Mouse (Mus musculus) embryonic facial prominence, embryonic 12.5 days (tissue): Measurements from ENCODE around the gene Fga. TPM values are rescaled to one million over a fixed set of nuclear protein-coding genes. Genes with fewer than 3 reads are reported as not detected.

Experiments used
- ATAC-seq: fragments of 200-750 bp; cut with Nextera tagmentation; 2 replicates; pipeline ENCODE4 v1.8.0; 2017; ENCODE audit not compliant: insufficient number of reproducible peaks, insufficient read depth, low FRiP score, low TSS enrichment
- H3K27ac ChIP-seq: fragments of 300-500 bp; sonication (generic); 2 replicates; pipeline ENCODE4 v1.5.1; 2016; ENCODE audit warnings: mild to moderate bottlenecking
- H3K27me3 ChIP-seq: fragments of 300-500 bp; sonication (generic); 2 replicates; pipeline ENCODE4 v1.6.1; 2016; ENCODE audit warnings: mild to moderate bottlenecking, moderate library complexity
- H3K36me3 ChIP-seq: fragments of 300-500 bp; sonication (generic); 2 replicates; pipeline ENCODE4 v1.6.1; 2016; ENCODE audit warnings: mild to moderate bottlenecking
- H3K4me1 ChIP-seq: fragments of 300-500 bp; sonication (generic); 2 replicates; pipeline ENCODE4 v1.6.1; 2016
- H3K4me2 ChIP-seq: fragments of 300-500 bp; sonication (generic); replicated peaks from 2 replicates; pipeline ENCODE4 v1.6.1; 2016; ENCODE audit warnings: mild to moderate bottlenecking, moderate library complexity
- H3K4me3 ChIP-seq: fragments of 300-500 bp; sonication (generic); 2 replicates; pipeline ENCODE4 v1.5.1; 2016; ENCODE audit warnings: mild to moderate bottlenecking
- H3K9ac ChIP-seq: fragments of 300-500 bp; sonication (generic); 2 replicates; pipeline ENCODE4 v1.6.1; 2016; ENCODE audit warnings: mild to moderate bottlenecking, moderate library complexity
- H3K9me3 ChIP-seq: fragments of 300-500 bp; sonication (generic); 2 replicates; pipeline ENCODE4 v1.6.1; 2016; ENCODE audit warnings: mild to moderate bottlenecking, moderate library complexity
- WGBS: fragments of 180-500 bp; shearing (Covaris S2); methylation state at CpG from one replicate; pipeline ENCODE4 v1.1.7; 2016; 5-methylcytosine and 5-hydroxymethylcytosine counted together
- polyA plus RNA-seq: library from polyadenylated mRNA; unstranded; fragments of >200 nt; fragmentation: Nextera tagmentation; extraction: Ambion mirVana; gene quantifications from 2 replicates; pipeline ENCODE4 v1.2.1, GENCODE M21; 2016

Gene Fga
- 0.06 and 0.14 TPM in 2 replicates for polyA plus RNA-seq

- 75% methylated on average over 9 of the region's 9 CpGs for WGBS
- Histone ChIP-seq H3K27me3 (no peaks in the 10 kb centered on the region), H3K9me3 (no peaks in the 10 kb centered on the region), H3K4me1 (no peaks in the 10 kb centered on the region), H3K36me3 (no peaks in the 10 kb centered on the region), H3K4me2 (no peak within 1 kb of the TSS), H3K9ac (no peak within 1 kb of the TSS), H3K4me3 (no peak within 1 kb of the TSS), H3K27ac (no peak within 1 kb of the TSS)
- no peak for ATAC-seq
Measured at GRCm38 (mm10) chr3:83025475-83026301, at the start of gene Fga. TSS of gene Fga (plus strand) at chr3:83026076.

DNA sequence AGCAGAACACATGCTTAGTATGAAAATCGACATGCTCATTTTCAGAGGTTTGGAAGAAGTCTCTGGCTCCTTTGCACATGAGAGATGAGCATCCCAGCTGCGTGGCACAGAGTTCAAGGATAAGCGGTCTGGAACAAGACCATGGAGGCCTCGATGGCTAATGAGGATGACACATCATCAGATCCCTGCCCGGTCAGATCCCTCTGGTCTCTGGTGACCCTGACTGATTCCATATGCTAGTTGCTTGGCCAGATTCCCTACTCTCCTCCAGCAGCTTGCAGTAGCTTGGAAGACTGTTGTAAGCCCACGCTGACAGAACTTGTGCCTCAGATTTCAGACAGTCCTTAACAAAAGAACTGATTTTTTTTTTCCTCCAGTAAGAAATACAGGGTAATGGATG lies 45.1 kb upstream of the Fga start:
- no peak for ATAC-seq
- H3K36me3 ChIP-seq = no peaks in the 10 kb centered on the region
- H3K9me3 ChIP-seq = no peaks in the 10 kb centered on the region
- no peak overlapping the region for H3K9ac ChIP-seq
- 78% methylated on average over 6 of the region's 6 CpGs for WGBS
- no peak overlapping the region for H3K27ac ChIP-seq
- H3K4me2 ChIP-seq = no peak overlapping the region
- H3K4me1 ChIP-seq = no peaks in the 10 kb centered on the region
- no peaks in the 10 kb centered on the region for H3K27me3 ChIP-seq
- no peak overlapping the region for H3K4me3 ChIP-seq

DNA sequence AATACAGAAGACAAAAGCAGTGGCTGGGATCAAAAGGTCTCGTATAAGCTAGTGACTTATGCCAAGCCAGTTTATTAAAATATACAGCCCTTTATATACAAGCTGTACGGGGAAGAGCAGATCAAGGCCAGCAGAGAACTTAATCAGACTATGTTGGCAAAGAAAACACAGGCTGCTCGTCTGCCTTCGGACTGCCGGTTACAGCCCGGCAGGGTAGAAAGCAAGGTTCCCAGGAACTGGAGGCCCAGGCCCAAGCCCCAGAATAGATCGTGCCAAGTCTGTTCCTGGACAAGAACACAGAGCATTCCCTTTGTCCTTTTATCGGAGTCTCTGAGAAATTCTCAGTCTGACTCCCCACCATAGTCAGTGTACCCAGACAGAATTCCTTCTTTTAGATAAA lies 44.0 kb upstream of the Fga start:
- WGBS = 78% methylated on average over 8 of the region's 8 CpGs

GRCm38 (mm10) chr3:82984840-82985239 lies 41.0 kb upstream of the Fga start:
- 70% methylated on average over 2 of the region's 2 CpGs for WGBS
- Histone ChIP-seq H3K36me3 (no peaks in the 10 kb centered on the region), H3K9ac (no peak overlapping the region), H3K4me1 (no peaks in the 10 kb centered on the region), H3K9me3 (no peaks in the 10 kb centered on the region), H3K4me2 (no peak overlapping the region), H3K4me3 (no peak overlapping the region), H3K27me3 (no peaks in the 10 kb centered on the region), H3K27ac (no peak overlapping the region)
- ATAC-seq = no peak

More for the DNA sequence above, 44.0 kb upstream of the Fga start:
- no peak for ATAC-seq
- H3K9me3 ChIP-seq = no peaks in the 10 kb centered on the region
- no peak overlapping the region for H3K27ac ChIP-seq
- H3K4me2 ChIP-seq = no peak overlapping the region
- H3K4me3 ChIP-seq = no peak overlapping the region
- H3K27me3 ChIP-seq = no peaks in the 10 kb centered on the region
- no peak overlapping the region for H3K9ac ChIP-seq
- no peaks in the 10 kb centered on the region for H3K36me3 ChIP-seq
- no peaks in the 10 kb centered on the region for H3K4me1 ChIP-seq

GRCm38 (mm10) chr3:82991963-82992362 lies 33.9 kb upstream of the Fga start:
- Histone ChIP-seq H3K4me2 (no peak overlapping the region), H3K36me3 (no peaks in the 10 kb centered on the region), H3K27me3 (peaks cover 20% of the 10 kb centered on the region), H3K9me3 (no peaks in the 10 kb centered on the region), H3K9ac (no peak overlapping the region), H3K4me3 (no peak overlapping the region), H3K27ac (no peak overlapping the region), H3K4me1 (peaks cover 6% of the 10 kb centered on the region; the same call in 1 of the 2 replicates)
- no peak for ATAC-seq
- WGBS = 73% methylated on average over 12 of the region's 12 CpGs

DNA sequence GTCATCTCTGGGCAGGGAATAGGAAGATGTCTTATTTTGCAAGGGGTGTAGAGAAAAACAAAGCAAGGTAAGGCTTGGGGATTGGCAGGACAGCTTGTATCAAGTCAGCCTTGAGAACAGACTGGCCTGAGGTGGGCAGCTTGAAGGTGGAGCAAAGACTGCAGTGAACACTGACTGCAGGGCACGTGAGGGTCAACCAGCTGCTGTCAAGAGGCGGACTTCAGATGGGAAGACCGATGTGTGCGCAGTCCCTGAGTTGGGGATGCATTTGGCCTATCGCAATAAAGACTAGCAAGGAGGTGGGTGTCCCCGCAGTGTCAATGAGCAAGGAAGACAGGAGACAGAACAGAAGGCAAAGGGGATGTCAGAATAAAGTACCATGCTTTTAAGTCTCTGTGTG lies 32.9 kb upstream of the Fga start:
- H3K9ac ChIP-seq = no peak overlapping the region
- H3K36me3 ChIP-seq = no peaks in the 10 kb centered on the region
- no peaks in the 10 kb centered on the region for H3K9me3 ChIP-seq
- no peak overlapping the region for H3K4me3 ChIP-seq
- H3K4me1 ChIP-seq = peaks cover 6% of the 10 kb centered on the region; the same call in 1 of the 2 replicates
- H3K4me2 ChIP-seq = no peak overlapping the region
- no peak overlapping the region for H3K27ac ChIP-seq
- 83% methylated on average over 6 of the region's 6 CpGs for WGBS
- H3K27me3 ChIP-seq = peaks cover 20% of the 10 kb centered on the region
- no peak for ATAC-seq

DNA sequence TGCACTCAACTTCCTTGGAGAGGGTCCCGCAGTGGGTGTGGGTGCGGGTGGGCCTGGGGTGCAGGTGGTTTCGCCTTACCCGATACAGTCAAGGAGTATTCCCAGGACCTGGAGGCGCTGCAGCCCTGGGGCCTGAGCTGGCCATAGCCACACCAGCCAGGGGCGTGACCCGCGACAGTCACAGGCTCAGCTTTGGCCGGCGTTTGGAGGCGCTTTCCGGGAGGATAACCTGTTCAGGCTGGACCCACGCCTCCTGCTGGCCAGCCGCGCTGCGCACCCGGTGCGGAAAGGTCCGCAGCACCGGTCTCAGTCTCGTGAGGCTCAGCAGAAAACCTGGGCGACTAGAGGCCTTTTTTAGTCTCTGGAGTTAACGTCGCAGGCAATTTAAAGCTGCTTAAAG lies 30.5 kb upstream of the Fga start:
- 4% methylated on average over 24 of the region's 24 CpGs for WGBS
- H3K4me2 ChIP-seq = peak overlapping the region; percentile 63
- peak; percentile 54 for ATAC-seq
- H3K9ac ChIP-seq = no peak overlapping the region
- peak overlapping the region; percentile 24 for H3K4me3 ChIP-seq
- H3K4me1 ChIP-seq = peaks cover 6% of the 10 kb centered on the region; the same call in 1 of the 2 replicates
- H3K27me3 ChIP-seq = peaks cover 20% of the 10 kb centered on the region
- H3K9me3 ChIP-seq = no peaks in the 10 kb centered on the region
- H3K36me3 ChIP-seq = no peaks in the 10 kb centered on the region
- H3K27ac ChIP-seq = no peak overlapping the region

DNA sequence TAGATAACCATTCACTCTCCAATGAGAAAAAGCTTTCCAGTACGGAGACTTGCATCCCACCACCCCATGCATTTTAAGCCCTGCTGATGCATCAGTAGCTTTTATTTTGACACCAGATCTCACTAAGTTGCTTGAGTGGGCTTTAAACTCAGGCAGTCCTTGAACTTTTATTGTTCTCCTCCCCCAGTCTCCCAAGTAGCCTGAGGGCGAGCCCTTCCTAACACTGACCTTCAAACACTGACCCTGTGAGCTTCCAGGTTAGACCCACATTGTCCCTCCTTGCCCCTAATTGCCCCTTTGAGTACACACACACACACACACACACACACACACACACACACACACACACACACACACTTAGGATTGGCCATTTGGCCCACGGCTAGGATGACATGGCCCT lies 29.2 kb upstream of the Fga start:
- Histone ChIP-seq H3K27me3 (peaks cover 20% of the 10 kb centered on the region), H3K36me3 (no peaks in the 10 kb centered on the region), H3K27ac (no peak overlapping the region), H3K9ac (no peak overlapping the region), H3K4me1 (peaks cover 6% of the 10 kb centered on the region; the same call in 1 of the 2 replicates), H3K4me3 (no peak overlapping the region), H3K9me3 (no peaks in the 10 kb centered on the region), H3K4me2 (no peak overlapping the region)
- no peak for ATAC-seq
- WGBS = 58% methylated on average over 3 of the region's 3 CpGs

- Histone ChIP-seq H3K9ac (no peak overlapping the region), H3K27ac (no peak overlapping the region)
- 29% methylated on average over 8 of the region's 8 CpGs for WGBS
Measured at GRCm38 (mm10) chr3:82998772-82999463, 27.0 kb upstream of the Fga start.

GRCm38 (mm10) chr3:82999995-83000394 lies 25.9 kb upstream of the Fga start:
- no peaks in the 10 kb centered on the region for H3K36me3 ChIP-seq
- no peak overlapping the region for H3K27ac ChIP-seq
- no peak for ATAC-seq
- peaks cover 10% of the 10 kb centered on the region for H3K27me3 ChIP-seq
- H3K4me2 ChIP-seq = no peak overlapping the region
- H3K9ac ChIP-seq = no peak overlapping the region
- H3K4me1 ChIP-seq = peaks cover 6% of the 10 kb centered on the region; the same call in 1 of the 2 replicates
- 88% methylated on average over 9 of the region's 9 CpGs for WGBS
- H3K4me3 ChIP-seq = no peak overlapping the region
- H3K9me3 ChIP-seq = no peaks in the 10 kb centered on the region

More at GRCm38 (mm10) chr3:82998772-82999463, 27.0 kb upstream of the Fga start:
- Histone ChIP-seq H3K27me3 (peaks cover 19% of the 10 kb centered on the region), H3K4me1 (peaks cover 6% of the 10 kb centered on the region; the same call in 1 of the 2 replicates), H3K36me3 (no peaks in the 10 kb centered on the region), H3K4me3 (no peak overlapping the region), H3K4me2 (no peak overlapping the region), H3K9me3 (no peaks in the 10 kb centered on the region)
- peak; percentile 84 for ATAC-seq

DNA sequence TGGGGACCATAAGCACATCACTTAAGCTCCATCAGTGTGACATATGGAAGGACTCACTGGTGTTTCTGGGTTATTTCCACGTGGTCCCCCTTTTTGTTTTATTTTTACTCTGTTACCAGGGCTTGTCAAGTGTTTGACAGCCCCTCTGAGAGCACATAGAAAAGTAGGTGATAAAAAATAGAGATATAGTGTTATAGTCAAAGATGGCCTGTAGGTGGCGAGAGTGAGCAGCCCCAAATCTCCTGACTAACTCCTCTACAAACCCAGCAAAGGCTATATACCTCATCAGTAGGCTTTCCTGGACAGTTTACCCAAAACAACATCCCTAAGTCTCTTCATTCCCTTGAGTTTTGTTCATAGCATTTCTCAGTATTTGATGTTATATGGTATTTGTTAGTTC lies 23.7 kb upstream of the Fga start:
- Histone ChIP-seq H3K9ac (no peak overlapping the region), H3K4me3 (no peak overlapping the region), H3K9me3 (no peaks in the 10 kb centered on the region), H3K4me2 (no peak overlapping the region), H3K36me3 (no peaks in the 10 kb centered on the region), H3K27ac (no peak overlapping the region), H3K4me1 (no peaks in the 10 kb centered on the region; the same call in 1 of the 2 replicates), H3K27me3 (no peaks in the 10 kb centered on the region)
- 1% methylated on average over 2 of the region's 2 CpGs for WGBS
- ATAC-seq = no peak

GRCm38 (mm10) chr3:83003068-83003467 lies 22.8 kb upstream of the Fga start:
- Histone ChIP-seq H3K27ac (no peak overlapping the region), H3K9me3 (no peaks in the 10 kb centered on the region), H3K4me3 (no peak overlapping the region), H3K36me3 (no peaks in the 10 kb centered on the region), H3K9ac (no peak overlapping the region), H3K4me2 (no peak overlapping the region), H3K27me3 (no peaks in the 10 kb centered on the region), H3K4me1 (no peaks in the 10 kb centered on the region; the same call in 1 of the 2 replicates)
- 93% methylated on average over 8 of the region's 8 CpGs for WGBS
- no peak for ATAC-seq
